Mouse (Mus musculus) naive thymus-derived CD4-positive, alpha-beta T cell, adult 2 months (primary cell): Measurements from ENCODE around the gene Olfr1354.
"Not testable (repeated sequence)": the region's sequence is repeated elsewhere in the genome, so short reads cannot be mapped to it uniquely, and the experiment has no call there.

Experiments
- DNase-seq: peaks from one replicate; pipeline ENCODE4 v3.0.0-alpha.2; 2011; ENCODE audit warnings: low read depth

The Olfr1354 gene

DNA sequence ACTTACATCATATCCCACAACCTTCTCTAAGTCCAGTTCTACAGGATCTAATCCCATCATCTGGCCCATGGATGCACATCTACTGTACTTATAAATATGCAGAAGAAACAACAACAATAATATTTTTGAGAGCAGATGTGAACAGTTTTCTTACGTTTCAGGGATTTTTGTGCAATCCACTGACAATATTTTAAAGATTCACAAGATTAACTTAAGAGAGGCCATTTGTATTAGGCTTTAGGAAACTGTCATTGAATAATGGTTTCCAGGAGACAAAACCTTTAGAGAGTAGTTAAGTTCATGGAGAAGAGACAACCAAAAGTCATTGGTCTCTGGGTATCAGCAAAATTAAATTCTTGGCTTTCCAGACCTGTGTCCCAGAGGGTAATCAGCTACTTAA is at the start of gene Olfr1354:
Gene Olfr1354 (plus strand): TSS at position 301 of the 400 bp plus-strand sequence.
- not testable (repeated sequence) for DNase-seq

- DNase-seq = no peak
Measured at GRCm38 (mm10) chr10:78875240-78875639, 37.7 kb upstream of the Olfr1354 start, which contains the start of gene Olfr1355. Gene Olfr1355 (plus strand): TSS chr10:78875540.

- DNase-seq = not testable (repeated sequence)
Measured at GRCm38 (mm10) chr10:78950336-78950735, 37.4 kb downstream of the Olfr1354 start, which contains the start of gene Olfr8. Gene Olfr8 (plus strand): TSS chr10:78950636.

- not testable (repeated sequence) for DNase-seq
Measured at GRCm38 (mm10) chr10:78963009-78963408, 50.0 kb downstream of the Olfr1354 start, which contains the start of gene Olfr1353. Gene Olfr1353 (plus strand): TSS chr10:78963309.
